Comparison of ENCODE assay signal across 8 mouse cellular contexts in genomic region chr8:84731371-84732177, GRCm38 (mm10). TPM values are rescaled to one million over a fixed set of nuclear protein-coding genes. Genes with fewer than 3 reads are reported as not detected.
DNase-seq lines count a peak whose midpoint lies in the region; ATAC-seq and TF ChIP-seq lines count a peak whose summit lies in the region.

No protein-coding gene starts in this region.

- DNase-seq in heart, postnatal 25 days (ENCODE audit: low spot score), result no peak
- DNase-seq in brain, embryonic 14.5 days (ENCODE audit: low read depth), result peak; percentile 66
- peak; percentile 32 for DNase-seq in forebrain, postnatal 0 days
- DNase-seq in midbrain, embryonic 11.5 days (ENCODE audit: low spot score, missing footprints), result no peak
- DNase-seq in testis, postnatal 14 days (ENCODE audit: low spot score), result no peak
- no peak for DNase-seq in right cerebral cortex, postnatal 25 days
- no peak for DNase-seq in gastrocnemius, adult 18-20 months (ENCODE audit: low spot score)

- H3K9me3 ChIP-seq in heart, embryonic 13.5 days, result no peaks in the 10 kb centered on the region
- H3K9me3 ChIP-seq in forebrain, postnatal 0 days (ENCODE audit: low read length), result no peaks in the 10 kb centered on the region
- no peaks in the 10 kb centered on the region for H3K9me3 ChIP-seq in midbrain, embryonic 11.5 days (ENCODE audit: control insufficient read depth, low read length)

- H3K36me3 ChIP-seq in heart, embryonic 13.5 days, result peaks cover 14% of the 10 kb centered on the region
- H3K36me3 ChIP-seq in forebrain, postnatal 0 days (ENCODE audit: insufficient read depth), result peaks cover 12% of the 10 kb centered on the region
- no peaks in the 10 kb centered on the region for H3K36me3 ChIP-seq in midbrain, embryonic 11.5 days (ENCODE audit: control insufficient read depth, insufficient read depth, low read length)

- peak overlapping the region; percentile 63 for H3K9ac ChIP-seq in heart, embryonic 13.5 days
- 0 out of 2 replicates have a peak overlapping the region, but pooled peaks have one; percentile 35 for H3K9ac ChIP-seq in forebrain, postnatal 0 days
- no peak overlapping the region for H3K9ac ChIP-seq in midbrain, embryonic 11.5 days (ENCODE audit: low read length)

- H3K27ac ChIP-seq in heart, embryonic 13.5 days (replicated peaks), result peak overlapping the region; percentile 91
- H3K27ac ChIP-seq in forebrain, postnatal 0 days (ENCODE audit: low read depth, low read length), result peak overlapping the region; percentile 88
- peak overlapping the region; percentile 76 for H3K27ac ChIP-seq in midbrain, embryonic 11.5 days (ENCODE audit: low read depth, low read length)

- TF ChIP-seq CTCF in brain, embryonic 14.5 days (IDR thresholded peaks at IDR 0.05; ENCODE audit: borderline replicate concordance, extremely low read depth, insufficient read depth, insufficient read length), result no peak
- no peak for TF ChIP-seq CTCF in forebrain, postnatal 0 days (IDR thresholded peaks at IDR 0.05; ENCODE audit: low read depth)

- no peak for TF ChIP-seq POLR2A in brain, embryonic 14.5 days (IDR thresholded peaks at IDR 0.05; ENCODE audit: borderline replicate concordance, extremely low read depth, insufficient read depth, insufficient read length, poor library complexity, severe bottlenecking)

- ATAC-seq in heart, embryonic 13.5 days (ENCODE audit: extremely low read depth, insufficient number of reproducible peaks, low FRiP score, low TSS enrichment), result no peak; the same call in 1 of the 2 replicates
- no peak for ATAC-seq in forebrain, postnatal 0 days
- ATAC-seq in midbrain, embryonic 11.5 days (ENCODE audit: low FRiP score), result no peak

- H3K4me1 ChIP-seq in heart, embryonic 13.5 days, result peaks cover 99% of the 10 kb centered on the region
- peaks cover 29% of the 10 kb centered on the region for H3K4me1 ChIP-seq in forebrain, postnatal 0 days (ENCODE audit: insufficient read depth)
- H3K4me1 ChIP-seq in midbrain, embryonic 11.5 days (ENCODE audit: control insufficient read depth, insufficient read depth, low read length), result peaks cover 22% of the 10 kb centered on the region

- intact Hi-C loops in heart, postnatal 25 days (cut with DNase I), result no loop called here

- peak overlapping the region; percentile 2; the same call in 1 of the 2 replicates for H3K4me3 ChIP-seq in heart, embryonic 13.5 days
- no peak overlapping the region for H3K4me3 ChIP-seq in forebrain, postnatal 0 days (ENCODE audit: low read depth, low read length)
- no peak overlapping the region for H3K4me3 ChIP-seq in midbrain, embryonic 11.5 days (ENCODE audit: low read depth, low read length)

- 57% methylated on average over 11 of the region's 11 CpGs for WGBS in heart, embryonic 13.5 days
- 48% methylated on average over 11 of the region's 11 CpGs for WGBS in forebrain, postnatal 0 days
- 70% methylated on average over 11 of the region's 11 CpGs for WGBS in midbrain, embryonic 11.5 days

- H3K27me3 ChIP-seq in heart, embryonic 13.5 days (replicated peaks), result no peaks in the 10 kb centered on the region
- H3K27me3 ChIP-seq in forebrain, postnatal 0 days (ENCODE audit: insufficient read depth, low read length), result no peaks in the 10 kb centered on the region
- H3K27me3 ChIP-seq in midbrain, embryonic 11.5 days (ENCODE audit: control insufficient read depth, insufficient read depth, low read length), result peaks cover 40% of the 10 kb centered on the region

- H3K4me2 ChIP-seq in heart, embryonic 13.5 days, result peak overlapping the region; percentile 43
- no peak overlapping the region for H3K4me2 ChIP-seq in forebrain, postnatal 0 days (ENCODE audit: low read depth)
- H3K4me2 ChIP-seq in midbrain, embryonic 11.5 days, result no peak overlapping the region

RNA-seq across cellular contexts. Expression of gene G430095P16Rik, which starts 8.8 kb away (rescaled TPM):
- polyA plus RNA-seq in heart, embryonic 13.5 days (2015; fragmentation: Nextera tagmentation; extraction: Ambion mirVana), result 7.8 and 8.9 TPM in 2 replicates
- total RNA-seq in heart, postnatal 25 days (2021), result under 1 TPM in 1 of 2 experiments, not detected in 1; 0.39 TPM
- 0.92 and 1.5 TPM in 2 replicates for polyA plus RNA-seq in brain, embryonic 14.5 days (2012; rRNA removed)
- not detected in 2 replicates for total RNA-seq in forebrain, postnatal 0 days (2014; rRNA removed)
- polyA plus RNA-seq in forebrain, postnatal 0 days (2015; fragmentation: Nextera tagmentation; extraction: Ambion mirVana), result 0.56 and 1.0 TPM in 2 replicates
- 1.6 and 1.9 TPM in 2 replicates for polyA plus RNA-seq in midbrain, embryonic 11.5 days (2014; fragmentation: Nextera tagmentation; extraction: Ambion mirVana)
- under 1 TPM; 0.34 to 0.45 TPM for total RNA-seq in gastrocnemius, adult 18-20 months (2021)

RNA-seq across cellular contexts. Expression of gene Lyl1, which starts 30.3 kb away (rescaled TPM):
- polyA plus RNA-seq in heart, embryonic 13.5 days (2015; fragmentation: Nextera tagmentation; extraction: Ambion mirVana), result 15.4 and 17.1 TPM in 2 replicates
- total RNA-seq in heart, postnatal 25 days (2021), result 1 to 10 TPM; 4.2 to 4.5 TPM
- polyA plus RNA-seq in brain, embryonic 14.5 days (2012; rRNA removed), result 3.4 and 4.7 TPM in 2 replicates
- total RNA-seq in forebrain, postnatal 0 days (2014; rRNA removed), result 2.2 and 2.7 TPM in 2 replicates
- 2.4 and 2.5 TPM in 2 replicates for polyA plus RNA-seq in forebrain, postnatal 0 days (2015; fragmentation: Nextera tagmentation; extraction: Ambion mirVana)
- polyA plus RNA-seq in midbrain, embryonic 11.5 days (2014; fragmentation: Nextera tagmentation; extraction: Ambion mirVana), result 5.1 and 6.5 TPM in 2 replicates
- total RNA-seq in gastrocnemius, adult 18-20 months (2021), result 1 to 10 TPM in 1 of 2 experiments, under 1 TPM in 1; 0.73 to 1.6 TPM

RNA-seq across cellular contexts. Expression of gene Nacc1, which starts 43.9 kb away (rescaled TPM):
- polyA plus RNA-seq in heart, embryonic 13.5 days (2015; fragmentation: Nextera tagmentation; extraction: Ambion mirVana), result 15.1 and 15.7 TPM in 2 replicates
- total RNA-seq in heart, postnatal 25 days (2021), result 10 to 100 TPM; 32.0 to 32.6 TPM
- polyA plus RNA-seq in brain, embryonic 14.5 days (2012; rRNA removed), result 81.8 and 87.0 TPM in 2 replicates
- total RNA-seq in forebrain, postnatal 0 days (2014; rRNA removed), result 65.9 and 78.2 TPM in 2 replicates
- polyA plus RNA-seq in forebrain, postnatal 0 days (2015; fragmentation: Nextera tagmentation; extraction: Ambion mirVana), result 14.6 and 14.7 TPM in 2 replicates
- polyA plus RNA-seq in midbrain, embryonic 11.5 days (2014; fragmentation: Nextera tagmentation; extraction: Ambion mirVana), result 18.6 and 21.4 TPM in 2 replicates
- 10 to 100 TPM; 19.3 to 22.8 TPM for total RNA-seq in gastrocnemius, adult 18-20 months (2021)

RNA-seq across cellular contexts. Expression of gene Trmt1, which starts 45.5 kb away (rescaled TPM):
- polyA plus RNA-seq in heart, embryonic 13.5 days (2015; fragmentation: Nextera tagmentation; extraction: Ambion mirVana), result 47.6 and 51.6 TPM in 2 replicates
- 10 to 100 TPM; 32.6 to 37.6 TPM for total RNA-seq in heart, postnatal 25 days (2021)
- 113 and 120 TPM in 2 replicates for polyA plus RNA-seq in brain, embryonic 14.5 days (2012; rRNA removed)
- 89.5 and 94.8 TPM in 2 replicates for total RNA-seq in forebrain, postnatal 0 days (2014; rRNA removed)
- polyA plus RNA-seq in forebrain, postnatal 0 days (2015; fragmentation: Nextera tagmentation; extraction: Ambion mirVana), result 59.8 and 67.5 TPM in 2 replicates
- polyA plus RNA-seq in midbrain, embryonic 11.5 days (2014; fragmentation: Nextera tagmentation; extraction: Ambion mirVana), result 39.9 and 45.6 TPM in 2 replicates
- total RNA-seq in gastrocnemius, adult 18-20 months (2021), result 10 to 100 TPM; 47.0 to 51.4 TPM

Comparison
In these comparisons a context has a peak if more than half of its experiments do, and no peak if none do; other contexts are left out.
1. DNase-seq: peak in brain, embryonic 14.5 days (single experiment) and forebrain, postnatal 0 days (single experiment); none in heart, postnatal 25 days (single experiment), midbrain, embryonic 11.5 days (single experiment), testis, postnatal 14 days (single experiment), right cerebral cortex, postnatal 25 days (single experiment) and gastrocnemius, adult 18-20 months (single experiment).
2. Peak in every context shown above with its lines, with median percentiles within 50 percentile points of each other: H3K27ac ChIP-seq.